Mouse (Mus musculus): ENCODE data around the gene Med7. TPM values are rescaled to one million over a fixed set of nuclear protein-coding genes. Genes with fewer than 3 reads are reported as not detected.

The Med7 gene
- total RNA-seq, 2 experiments from 2014 or later: 39.0 to 46.2 TPM

Other genes starting within 250 kb of the Med7 start
- not detected for gene Fndc9, start 201.4 kb upstream of the Med7 start, total RNA-seq (2021)
- gene Cyfip2, start 124.1 kb upstream of the Med7 start, total RNA-seq (2021): 10 to 100 TPM; 84.0 to 88.8 TPM
- gene Itk, start 47.4 kb upstream of the Med7 start, total RNA-seq (2021): under 1 TPM; 0.13 to 0.23 TPM
- gene Fam71b, start 40.4 kb upstream of the Med7 start, total RNA-seq (2021): not detected
- gene Havcr2, start 18.0 kb downstream of the Med7 start, total RNA-seq (2021): 1 to 10 TPM; 1.7 to 1.9 TPM
- not detected for gene Gm12169, start 87.3 kb downstream of the Med7 start, total RNA-seq (2021)
- not detected for gene BC053393, start 134.6 kb downstream of the Med7 start, total RNA-seq (2021)
- gene Dppa1, start 192.3 kb downstream of the Med7 start, total RNA-seq (2021): not detected

Measured in adrenal gland, postnatal 36 days (tissue).